Mouse (Mus musculus): ENCODE data around the gene Pole3. TPM values are rescaled to one million over a fixed set of nuclear protein-coding genes. Genes with fewer than 3 reads are reported as not detected.
"Not testable (repeated sequence)": the region's sequence is repeated elsewhere in the genome, so short reads cannot be mapped to it uniquely, and the experiment has no call there.

Pole3 gene
- total and polyA plus RNA-seq, 3 experiments: 36.3 to 73.9 (median 37.2) TPM

GRCm38 (mm10) chr4:62480709-62481605, 43.9 kb downstream of the Pole3 start:
- H3K4me3 ChIP-seq (ENCODE audit: low read depth, low read length): no peak overlapping the region
- H3K36me3 ChIP-seq (replicated peaks): no peaks in the 10 kb centered on the region
- peaks cover 20% of the 10 kb centered on the region for H3K4me1 ChIP-seq (ENCODE audit: insufficient read depth, low read depth, low read length)
- H3K27me3 ChIP-seq (ENCODE audit: insufficient read depth, low read length): 0 out of 2 replicates have a peak, but pooled peaks cover 2% of the 10 kb centered on the region
- ATAC-seq (ENCODE audit: extremely low read depth, insufficient number of reproducible peaks, low FRiP score, poor library complexity, severe bottlenecking) (no peak), DNase-seq (ENCODE audit: low spot score) (no peak)
- no peaks in the 10 kb centered on the region for H3K9me3 ChIP-seq (replicated peaks)
- no peak for TF ChIP-seq TAL1 (conservative IDR thresholded peaks at IDR 0.05; ENCODE audit: low read depth, low read length)
- TF ChIP-seq POLR2AphosphoS5 (IDR thresholded peaks at IDR 0.05; ENCODE audit: insufficient replicate concordance, low read depth, low read length): no peak
- TF ChIP-seq GATA2 (IDR thresholded peaks at IDR 0.05; ENCODE audit: borderline replicate concordance, low read depth, low read length): no peak
- TF ChIP-seq CTCF (IDR thresholded peaks at IDR 0.05; ENCODE audit: low read depth, low read length): no peak
- TF ChIP-seq GATA1 (IDR thresholded peaks at IDR 0.05; ENCODE audit: borderline replicate concordance, low read length): no peak

DNA sequence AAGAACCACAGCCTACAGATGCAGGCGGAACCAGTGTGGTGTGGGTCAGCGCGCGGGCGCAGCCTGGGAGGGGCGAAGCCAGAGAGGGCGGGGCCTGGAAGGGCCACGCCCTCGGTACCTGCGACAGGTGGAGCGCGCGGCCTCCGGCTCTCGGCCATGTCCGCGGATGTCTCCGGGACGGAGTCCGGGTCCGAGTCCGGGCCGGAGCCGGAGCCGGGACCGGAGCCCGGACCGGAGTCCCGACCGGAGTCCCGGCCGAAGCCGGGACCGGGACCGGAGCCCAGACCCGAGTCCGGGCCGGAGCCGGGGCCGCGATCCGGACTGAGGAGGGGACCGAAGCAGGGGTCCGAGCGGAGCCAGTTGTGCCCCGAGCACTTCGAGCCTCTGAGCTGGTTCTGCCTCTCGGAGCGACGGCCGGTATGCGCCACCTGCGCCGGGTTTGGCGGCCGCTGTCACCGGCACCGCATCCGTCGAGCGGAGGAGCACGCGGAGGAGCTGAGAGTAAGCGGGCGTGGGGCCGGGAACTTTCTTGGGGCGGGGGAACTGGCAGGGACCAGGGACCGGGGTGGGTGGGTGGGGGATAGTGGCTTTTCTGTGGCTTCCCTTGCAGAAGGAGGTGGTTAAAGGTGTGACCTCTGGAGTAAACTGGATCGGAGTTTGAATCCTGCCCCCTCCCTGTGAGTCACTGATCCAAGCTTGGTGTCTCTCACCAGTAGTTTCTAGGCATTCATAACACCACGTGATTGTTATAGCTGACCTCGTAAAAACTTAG, 44.7 kb downstream of the Pole3 start, which contains the start of gene Bspry:
TSS of gene Bspry (plus strand) at position 117 of the 772 bp plus-strand sequence.
- 0 out of 2 replicates have a peak, but pooled peaks cover 2% of the 10 kb centered on the region for H3K27me3 ChIP-seq (ENCODE audit: insufficient read depth, low read length)
- H3K36me3 ChIP-seq (replicated peaks): no peaks in the 10 kb centered on the region
- DNase-seq (ENCODE audit: low spot score) (no peak), ATAC-seq (ENCODE audit: extremely low read depth, insufficient number of reproducible peaks, low FRiP score, poor library complexity, severe bottlenecking) (no peak)
- no peaks in the 10 kb centered on the region for H3K9me3 ChIP-seq (replicated peaks)
- peaks cover 14% of the 10 kb centered on the region for H3K4me1 ChIP-seq (ENCODE audit: insufficient read depth, low read depth, low read length)
- H3K4me3 ChIP-seq (ENCODE audit: low read depth, low read length): no peak within 1 kb of the TSS
- no peak for TF ChIP-seq TAL1 (conservative IDR thresholded peaks at IDR 0.05; ENCODE audit: low read depth, low read length)
- no peak for TF ChIP-seq GATA2 (IDR thresholded peaks at IDR 0.05; ENCODE audit: borderline replicate concordance, low read depth, low read length)
- no peak for TF ChIP-seq GATA1 (IDR thresholded peaks at IDR 0.05; ENCODE audit: borderline replicate concordance, low read length)
- TF ChIP-seq POLR2AphosphoS5 (IDR thresholded peaks at IDR 0.05; ENCODE audit: insufficient replicate concordance, low read depth, low read length): no peak
- no peak for TF ChIP-seq CTCF (IDR thresholded peaks at IDR 0.05; ENCODE audit: low read depth, low read length)

- not testable (repeated sequence) for H3K4me1 ChIP-seq (ENCODE audit: insufficient read depth, low read depth, low read length); H3K27me3 ChIP-seq (ENCODE audit: insufficient read depth, low read length); H3K36me3 ChIP-seq (replicated peaks); H3K4me3 ChIP-seq (ENCODE audit: low read depth, low read length); H3K9me3 ChIP-seq (replicated peaks); ATAC-seq (ENCODE audit: extremely low read depth, insufficient number of reproducible peaks, low FRiP score, poor library complexity, severe bottlenecking); DNase-seq (ENCODE audit: low spot score)
Measured at GRCm38 (mm10) chr4:62479593-62479936, 45.3 kb downstream of the Pole3 start.

DNA sequence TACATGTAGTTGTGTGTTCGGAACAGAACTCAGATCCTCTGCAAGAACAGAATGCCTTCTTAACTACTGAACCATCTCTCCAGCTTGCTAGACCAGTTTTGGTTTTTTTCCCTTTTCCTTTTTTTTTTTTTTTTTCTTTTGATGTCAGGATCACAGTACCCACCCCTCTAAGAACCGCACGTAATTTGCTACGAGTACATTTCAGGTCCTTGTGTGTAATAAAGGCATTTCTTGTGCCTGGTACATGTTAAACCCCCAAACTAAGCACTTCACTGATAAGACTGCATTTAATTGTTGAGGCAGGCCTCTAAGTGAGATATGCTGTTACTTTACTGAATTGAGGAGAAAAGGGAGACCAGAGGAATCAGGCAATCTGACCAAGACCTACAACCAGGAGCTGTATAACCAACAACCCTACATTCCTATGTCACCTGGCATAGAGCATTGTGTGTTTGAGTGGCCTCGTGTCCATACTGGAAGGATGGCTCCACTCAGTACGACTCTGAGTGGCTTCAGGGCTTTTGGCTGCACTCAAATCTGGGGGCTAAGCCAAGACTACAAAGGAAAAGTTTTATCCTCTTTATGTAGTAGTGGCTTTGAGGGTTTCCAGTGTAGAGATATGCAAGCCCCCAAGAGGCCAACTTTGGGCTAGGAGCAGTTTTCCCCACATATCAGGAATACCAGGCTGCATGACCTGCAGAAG, 47.2 kb downstream of the Pole3 start:
- Histone ChIP-seq H3K9me3 (replicated peaks) (no peaks in the 10 kb centered on the region), H3K27me3 (ENCODE audit: insufficient read depth, low read length) (0 out of 2 replicates have a peak, but pooled peaks cover 2% of the 10 kb centered on the region), H3K4me1 (ENCODE audit: insufficient read depth, low read depth, low read length) (peaks cover 9% of the 10 kb centered on the region), H3K4me3 (ENCODE audit: low read depth, low read length) (no peak overlapping the region), H3K36me3 (replicated peaks) (no peaks in the 10 kb centered on the region)
- no peak for DNase-seq (ENCODE audit: low spot score)
- no peak for ATAC-seq (ENCODE audit: extremely low read depth, insufficient number of reproducible peaks, low FRiP score, poor library complexity, severe bottlenecking)
- TF ChIP-seq GATA2 (IDR thresholded peaks at IDR 0.05; ENCODE audit: borderline replicate concordance, low read depth, low read length): no peak
- TF ChIP-seq CTCF (IDR thresholded peaks at IDR 0.05; ENCODE audit: low read depth, low read length): no peak
- no peak for TF ChIP-seq GATA1 (IDR thresholded peaks at IDR 0.05; ENCODE audit: borderline replicate concordance, low read length)
- TF ChIP-seq TAL1 (conservative IDR thresholded peaks at IDR 0.05; ENCODE audit: low read depth, low read length): no peak
- no peak for TF ChIP-seq POLR2AphosphoS5 (IDR thresholded peaks at IDR 0.05; ENCODE audit: insufficient replicate concordance, low read depth, low read length)

DNA sequence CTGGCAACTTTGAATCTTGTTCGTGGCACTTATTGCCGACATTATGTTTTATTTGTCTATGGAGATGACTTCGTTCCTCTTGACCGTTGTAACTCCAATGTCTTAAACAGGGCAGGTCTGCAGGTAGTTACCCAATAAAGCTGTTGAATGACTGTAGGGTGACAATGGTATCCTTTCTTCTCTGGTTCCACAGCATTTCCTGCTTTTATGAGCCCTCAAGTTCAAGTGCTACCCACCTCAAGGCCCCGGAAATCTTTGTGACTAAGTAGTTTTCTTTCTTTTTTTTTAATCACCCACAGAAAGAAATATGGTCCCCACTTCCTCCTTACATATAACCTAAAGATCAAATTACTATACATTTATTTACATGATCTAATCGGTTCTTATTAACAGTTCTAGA, 49.1 kb downstream of the Pole3 start:
- ATAC-seq (ENCODE audit: extremely low read depth, insufficient number of reproducible peaks, low FRiP score, poor library complexity, severe bottlenecking): no peak

More for the DNA sequence above, 49.1 kb downstream of the Pole3 start:
- TF ChIP-seq GATA1 (IDR thresholded peaks at IDR 0.05; ENCODE audit: borderline replicate concordance, low read length) (no peak), CTCF (IDR thresholded peaks at IDR 0.05; ENCODE audit: low read depth, low read length) (no peak), GATA2 (IDR thresholded peaks at IDR 0.05; ENCODE audit: borderline replicate concordance, low read depth, low read length) (no peak), POLR2AphosphoS5 (IDR thresholded peaks at IDR 0.05; ENCODE audit: insufficient replicate concordance, low read depth, low read length) (no peak), TAL1 (conservative IDR thresholded peaks at IDR 0.05; ENCODE audit: low read depth, low read length) (no peak)
- H3K9me3 ChIP-seq (replicated peaks): no peaks in the 10 kb centered on the region
- 0 out of 2 replicates have a peak, but pooled peaks cover 2% of the 10 kb centered on the region for H3K27me3 ChIP-seq (ENCODE audit: insufficient read depth, low read length)
- no peaks in the 10 kb centered on the region for H3K36me3 ChIP-seq (replicated peaks)
- no peak overlapping the region for H3K4me3 ChIP-seq (ENCODE audit: low read depth, low read length)
- peaks cover 10% of the 10 kb centered on the region for H3K4me1 ChIP-seq (ENCODE audit: insufficient read depth, low read depth, low read length)
- no peak for DNase-seq (ENCODE audit: low spot score)
